Mouse (Mus musculus) limb, embryonic 11.5 days (tissue): Measurements from ENCODE around the gene Scube1. TPM values are rescaled to one million over a fixed set of nuclear protein-coding genes. Genes with fewer than 3 reads are reported as not detected.
A peak's percentile ranks its signal among the peaks of the same experiment; 100 is the strongest.

Source experiments
- ATAC-seq: fragments of 200-750 bp; cut with Nextera tagmentation; 2 replicates; pipeline ENCODE4 v1.8.0; 2017; ENCODE audit warnings: low read depth; ENCODE audit not compliant: insufficient number of reproducible peaks, low FRiP score, low TSS enrichment
- DNase-seq: peaks from one replicate; pipeline ENCODE4 v3.0.0-alpha.2; 2015; ENCODE audit warnings: low spot score
- H3K27ac ChIP-seq: fragments of 300-500 bp; sonication (generic); replicated peaks from 2 replicates; pipeline ENCODE4 v1.5.1; 2014; ENCODE audit warnings: low read depth, mild to moderate bottlenecking, low read length
- H3K27me3 ChIP-seq: fragments of 300-500 bp; sonication (generic); 2 replicates; pipeline ENCODE4 v1.6.1; 2014; ENCODE audit warnings: mild to moderate bottlenecking, low read length, mixed read lengths; ENCODE audit not compliant: control insufficient read depth, insufficient read depth
- H3K36me3 ChIP-seq: fragments of 300-500 bp; sonication (generic); 2 replicates; pipeline ENCODE4 v1.6.1; 2014; ENCODE audit warnings: mild to moderate bottlenecking, low read length, moderate library complexity, mixed read lengths; ENCODE audit not compliant: control insufficient read depth, insufficient read depth
- H3K4me1 ChIP-seq: fragments of 300-500 bp; sonication (generic); 2 replicates; pipeline ENCODE4 v1.6.1; 2014; ENCODE audit warnings: low read length, mixed read lengths; ENCODE audit not compliant: control insufficient read depth, insufficient read depth
- H3K4me2 ChIP-seq: fragments of 300-500 bp; sonication (generic); 2 replicates; pipeline ENCODE4 v1.6.1; 2014; ENCODE audit warnings: low read depth, mild to moderate bottlenecking, moderate library complexity; ENCODE audit not compliant: severe bottlenecking
- H3K4me3 ChIP-seq: fragments of 300-500 bp; sonication (generic); 2 replicates; pipeline ENCODE4 v1.5.1; 2014; ENCODE audit warnings: low read depth, low read length
- H3K9ac ChIP-seq: fragments of 300-500 bp; sonication (generic); 2 replicates; pipeline ENCODE4 v1.6.1; 2014; ENCODE audit warnings: mild to moderate bottlenecking, low read length
- H3K9me3 ChIP-seq: fragments of 300-500 bp; sonication (generic); 2 replicates; pipeline ENCODE4 v1.6.1; 2016; ENCODE audit warnings: low read length; ENCODE audit not compliant: control insufficient read depth
- WGBS: fragments of 180-500 bp; shearing (Covaris S2); extraction: QIAGEN DNeasy Blood & Tissue Kit; methylation state at CpG from one replicate; pipeline ENCODE4 v1.1.7; 2014; 5-methylcytosine and 5-hydroxymethylcytosine counted together
- polyA plus RNA-seq: library from polyadenylated mRNA; unstranded; fragments of >200 nt; fragmentation: Nextera tagmentation; extraction: Ambion mirVana; gene quantifications from 2 replicates; pipeline ENCODE4 v1.2.1, GENCODE M21; 2014

Gene Scube1
- polyA plus RNA-seq, 1 experiment from 2014 or later = 62.3 TPM

GRCm38 (mm10) chr15:83756742-83757141 lies 31.9 kb upstream of the Scube1 start:
- ATAC-seq (no peak), DNase-seq (peak; percentile 78)
- peaks cover 2% of the 10 kb centered on the region; the same call in 1 of the 2 replicates for H3K9me3 ChIP-seq
- no peaks in the 10 kb centered on the region for H3K36me3 ChIP-seq
- no peak overlapping the region for H3K9ac ChIP-seq
- H3K4me1 ChIP-seq = no peaks in the 10 kb centered on the region; the same call in 1 of the 2 replicates
- H3K27me3 ChIP-seq = no peaks in the 10 kb centered on the region
- no peak overlapping the region for H3K4me2 ChIP-seq
- no peak overlapping the region for H3K4me3 ChIP-seq
- H3K27ac ChIP-seq = no peak overlapping the region
- 25% methylated on average over 9 of the region's 9 CpGs for WGBS

- WGBS = 74% methylated on average over 9 of the region's 9 CpGs
- Histone ChIP-seq H3K9ac (no peak overlapping the region), H3K9me3 (peaks cover 1% of the 10 kb centered on the region; the same call in 1 of the 2 replicates), H3K4me2 (no peak overlapping the region), H3K27ac (no peak overlapping the region), H3K4me1 (no peaks in the 10 kb centered on the region), H3K36me3 (no peaks in the 10 kb centered on the region), H3K27me3 (no peaks in the 10 kb centered on the region), H3K4me3 (no peak overlapping the region)
- DNase-seq (no peak), ATAC-seq (no peak)
Measured at GRCm38 (mm10) chr15:83749436-83749835, 24.6 kb upstream of the Scube1 start.

- 81% methylated on average over 6 of the region's 6 CpGs for WGBS
- no peak for DNase-seq
- no peak overlapping the region for H3K27ac ChIP-seq
- no peak overlapping the region for H3K9ac ChIP-seq
- H3K9me3 ChIP-seq = no peaks in the 10 kb centered on the region
- H3K4me2 ChIP-seq = no peak overlapping the region
- no peaks in the 10 kb centered on the region for H3K36me3 ChIP-seq
- no peaks in the 10 kb centered on the region for H3K4me1 ChIP-seq
- H3K27me3 ChIP-seq = no peaks in the 10 kb centered on the region
- H3K4me3 ChIP-seq = no peak overlapping the region
- ATAC-seq = no peak
Measured at GRCm38 (mm10) chr15:83748986-83749385, 24.2 kb upstream of the Scube1 start.

GRCm38 (mm10) chr15:83746311-83746710 lies 21.5 kb upstream of the Scube1 start:
- H3K27me3 ChIP-seq = no peaks in the 10 kb centered on the region
- H3K27ac ChIP-seq = no peak overlapping the region
- no peak overlapping the region for H3K9ac ChIP-seq
- H3K9me3 ChIP-seq = no peaks in the 10 kb centered on the region
- 73% methylated on average over 16 of the region's 16 CpGs for WGBS
- peaks cover 13% of the 10 kb centered on the region for H3K4me1 ChIP-seq
- no peak overlapping the region for H3K4me2 ChIP-seq
- no peak for DNase-seq
- H3K4me3 ChIP-seq = no peak overlapping the region
- no peaks in the 10 kb centered on the region for H3K36me3 ChIP-seq
- ATAC-seq = no peak

GRCm38 (mm10) chr15:83742018-83742417 lies 17.2 kb upstream of the Scube1 start:
- Histone ChIP-seq H3K4me2 (no peak overlapping the region), H3K4me3 (no peak overlapping the region), H3K9ac (no peak overlapping the region; the same call in 1 of the 2 replicates), H3K4me1 (peaks cover 18% of the 10 kb centered on the region), H3K27ac (peak overlapping the region; percentile 48), H3K36me3 (no peaks in the 10 kb centered on the region), H3K9me3 (no peaks in the 10 kb centered on the region), H3K27me3 (no peaks in the 10 kb centered on the region)
- WGBS = 82% methylated on average over 1 of the region's 1 CpGs
- ATAC-seq (no peak), DNase-seq (no peak)

- H3K27me3 ChIP-seq = no peaks in the 10 kb centered on the region
- H3K4me2 ChIP-seq = no peak overlapping the region
- DNase-seq (peak; percentile 77), ATAC-seq (peak; percentile 47; the same call in 1 of the 2 replicates)
- no peak overlapping the region for H3K9ac ChIP-seq
- H3K27ac ChIP-seq = peak overlapping the region; percentile 82
- 10% methylated on average over 21 of the region's 21 CpGs for WGBS
- no peaks in the 10 kb centered on the region for H3K9me3 ChIP-seq
- H3K36me3 ChIP-seq = no peaks in the 10 kb centered on the region
- H3K4me3 ChIP-seq = no peak overlapping the region
- H3K4me1 ChIP-seq = peaks cover 29% of the 10 kb centered on the region
Measured at GRCm38 (mm10) chr15:83740676-83741422, 16.0 kb upstream of the Scube1 start.

GRCm38 (mm10) chr15:83727626-83728025 lies 2.8 kb upstream of the Scube1 start:
- no peak overlapping the region for H3K27ac ChIP-seq
- H3K4me2 ChIP-seq = no peak overlapping the region
- no peak overlapping the region for H3K4me3 ChIP-seq
- no peak overlapping the region for H3K9ac ChIP-seq
- ATAC-seq (no peak), DNase-seq (peak; percentile 85)
- no peaks in the 10 kb centered on the region for H3K36me3 ChIP-seq
- H3K4me1 ChIP-seq = peaks cover 25% of the 10 kb centered on the region
- 19% methylated on average over 3 of the region's 3 CpGs for whole genome bisulfite sequencing
- H3K27me3 ChIP-seq = no peaks in the 10 kb centered on the region
- no peaks in the 10 kb centered on the region for H3K9me3 ChIP-seq

GRCm38 (mm10) chr15:83726741-83727140 lies 1.9 kb upstream of the Scube1 start:
- WGBS = 78% methylated on average over 5 of the region's 5 CpGs
- Histone ChIP-seq H3K9ac (no peak overlapping the region), H3K4me2 (no peak overlapping the region), H3K4me3 (no peak overlapping the region), H3K9me3 (no peaks in the 10 kb centered on the region), H3K27me3 (no peaks in the 10 kb centered on the region), H3K4me1 (peaks cover 28% of the 10 kb centered on the region), H3K36me3 (no peaks in the 10 kb centered on the region), H3K27ac (no peak overlapping the region)
- DNase-seq (no peak), ATAC-seq (no peak)
